Mouse (Mus musculus) forebrain, embryonic 16.5 days (tissue): ENCODE measurements around the gene Ccl19. TPM values are rescaled to one million over a fixed set of nuclear protein-coding genes. Genes with fewer than 3 reads are reported as not detected.
"Not testable (repeated sequence)": the region's sequence is repeated elsewhere in the genome, so short reads cannot be mapped to it uniquely, and the experiment has no call there.

ENCODE experiments used
- ATAC-seq: fragments of 200-750 bp; cut with Nextera tagmentation; 2 replicates; pipeline ENCODE4 v1.8.0; 2017; ENCODE audit warnings: mild to moderate bottlenecking, moderate library complexity
- H3K27ac ChIP-seq: fragments of 300-500 bp; sonication (generic); 2 replicates; pipeline ENCODE4 v1.5.1; 2014; ENCODE audit warnings: low read length, control low read depth
- H3K27me3 ChIP-seq: fragments of 300-500 bp; sonication (generic); replicated peaks from 2 replicates; pipeline ENCODE4 v1.6.1; 2014; ENCODE audit warnings: low read length; ENCODE audit not compliant: control insufficient read depth, insufficient read depth
- H3K36me3 ChIP-seq: fragments of 300-500 bp; sonication (generic); 2 replicates; pipeline ENCODE4 v1.6.1; 2014; ENCODE audit not compliant: control insufficient read depth, insufficient read depth
- H3K4me1 ChIP-seq: fragments of 300-500 bp; sonication (generic); replicated peaks from 2 replicates; pipeline ENCODE4 v1.6.1; 2014; ENCODE audit warnings: low read length; ENCODE audit not compliant: control insufficient read depth, insufficient read depth
- H3K4me2 ChIP-seq: fragments of 300-500 bp; sonication (generic); 2 replicates; pipeline ENCODE4 v1.6.1; 2014; ENCODE audit warnings: mild to moderate bottlenecking, low read length, control low read depth
- H3K4me3 ChIP-seq: fragments of 300-500 bp; sonication (generic); replicated peaks from 2 replicates; pipeline ENCODE4 v1.5.1; 2014; ENCODE audit warnings: mild to moderate bottlenecking, low read length, control low read depth
- H3K9ac ChIP-seq: fragments of 300-500 bp; sonication (generic); replicated peaks from 2 replicates; pipeline ENCODE4 v1.6.1; 2014; ENCODE audit warnings: low read depth, low read length, control low read depth
- H3K9me3 ChIP-seq: fragments of 300-500 bp; sonication (generic); 2 replicates; pipeline ENCODE4 v1.6.1; 2016; ENCODE audit warnings: low read length; ENCODE audit not compliant: control insufficient read depth
- WGBS: fragments of 180-500 bp; shearing (Covaris S2); extraction: QIAGEN DNeasy Blood & Tissue Kit; methylation state at CpG from one replicate; pipeline ENCODE4 v1.1.7; 2014; 5-methylcytosine and 5-hydroxymethylcytosine counted together
- polyA plus RNA-seq: library from polyadenylated mRNA; unstranded; fragments of >200 nt; fragmentation: Nextera tagmentation; extraction: Ambion mirVana; gene quantifications from 2 replicates; pipeline ENCODE4 v1.2.1, GENCODE M21; 2015

Ccl19 gene
- not detected in 2 replicates for polyA plus RNA-seq

DNA sequence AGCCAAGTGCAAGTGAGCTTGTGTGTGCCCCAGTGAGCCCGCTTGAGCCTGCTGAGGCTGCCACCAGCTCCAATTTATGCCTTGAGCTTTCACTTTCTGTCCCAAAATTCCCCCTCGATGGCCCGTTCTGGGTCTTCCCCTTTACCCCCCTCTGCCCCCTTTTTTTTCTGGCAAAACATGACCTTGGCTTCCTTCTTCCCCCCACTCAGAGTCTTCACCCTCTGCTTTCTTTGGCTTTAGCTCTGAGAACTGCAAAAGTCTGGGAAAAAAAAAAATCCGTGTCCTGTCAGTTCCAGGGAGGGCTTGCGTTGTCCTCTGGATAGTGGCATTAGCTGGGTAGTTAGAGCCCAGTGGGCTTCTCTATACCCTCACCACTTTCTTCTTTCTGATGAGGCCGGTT, at the start of gene Ccl19:
Ccl19 (minus strand) TSS at position 101 of the 400 bp plus-strand sequence.
- not testable (repeated sequence) for H3K4me2 ChIP-seq, H3K27me3 ChIP-seq, H3K4me1 ChIP-seq, H3K27ac ChIP-seq, ATAC-seq, H3K9me3 ChIP-seq, H3K36me3 ChIP-seq, H3K9ac ChIP-seq, H3K4me3 ChIP-seq
- WGBS = no CpG with 5 or more reads among the region's 6 CpGs

DNA sequence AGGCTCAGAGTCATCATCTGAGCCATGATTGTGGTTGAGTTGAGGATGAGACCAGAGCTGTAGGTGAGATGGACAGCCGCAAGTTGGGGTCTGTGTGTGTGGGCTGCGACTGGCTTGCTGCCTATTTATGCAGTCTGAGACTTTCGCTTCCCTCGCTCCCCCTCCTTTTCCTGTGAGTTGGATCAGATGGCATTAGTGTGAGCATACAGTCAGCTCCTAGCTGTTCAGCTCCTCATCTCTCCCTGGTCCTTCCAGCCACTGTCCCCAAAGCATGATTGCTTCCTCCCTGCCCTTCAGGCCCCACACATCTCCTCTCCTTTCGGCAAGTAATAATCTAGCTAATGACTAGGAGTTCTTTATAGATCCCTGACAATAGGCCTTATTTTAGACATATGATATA, 17.5 kb upstream of the Ccl19 start, which contains the start of gene Ccl21a:
Ccl21a (minus strand) TSS at position 101 of the 400 bp plus-strand sequence.
- H3K27ac ChIP-seq = not testable (repeated sequence)
- WGBS = no CpG with 5 or more reads among the region's 5 CpGs

DNA sequence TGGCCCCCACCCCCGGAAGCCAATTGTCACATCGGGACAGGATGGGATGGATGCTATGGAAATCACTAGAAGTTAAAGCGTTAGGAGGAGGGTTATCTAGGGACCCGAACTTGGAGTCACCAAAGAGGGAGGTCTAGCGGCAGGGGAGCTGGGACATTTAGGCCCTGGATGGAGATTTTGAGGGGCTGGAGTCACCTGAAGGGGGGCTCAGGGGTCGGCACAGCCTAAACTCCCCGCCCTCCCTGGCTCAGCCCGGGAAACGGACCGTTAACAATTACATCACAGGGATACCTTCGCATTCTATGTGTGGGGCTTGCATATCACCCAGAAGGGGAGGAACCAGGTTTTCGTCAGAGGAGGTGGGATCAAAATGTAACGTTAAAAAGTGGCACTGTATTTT, 21.1 kb downstream of the Ccl19 start, which contains the start of gene 4930578G10Rik:
4930578G10Rik (plus strand) TSS at position 301 of the 400 bp plus-strand sequence.
- not testable (repeated sequence) for H3K9ac ChIP-seq, H3K4me1 ChIP-seq, H3K9me3 ChIP-seq, H3K4me3 ChIP-seq, H3K27me3 ChIP-seq, H3K4me2 ChIP-seq, ATAC-seq, H3K27ac ChIP-seq, H3K36me3 ChIP-seq
- no CpG with 5 or more reads among the region's 13 CpGs for WGBS

More for the DNA sequence above, 17.5 kb upstream of the Ccl19 start, which contains the start of gene Ccl21a:
- ATAC-seq, H3K36me3 ChIP-seq, H3K9ac ChIP-seq, H3K27me3 ChIP-seq, H3K9me3 ChIP-seq, H3K4me3 ChIP-seq, H3K4me1 ChIP-seq, H3K4me2 ChIP-seq: not testable (repeated sequence)

Other genes starting within 250 kb of the Ccl19 start
- not detected in 2 replicates for gene Fam205a2, start 228.4 kb downstream of the Ccl19 start, polyA plus RNA-seq
- gene Gm10591, start 144.4 kb downstream of the Ccl19 start, polyA plus RNA-seq = not detected in 2 replicates
- gene Gm2564, start 126.9 kb downstream of the Ccl19 start, polyA plus RNA-seq = not detected in 2 replicates
- gene Ccl27b, start 101.3 kb downstream of the Ccl19 start, polyA plus RNA-seq = not detected in 2 replicates
- gene Il11ra2, start 94.7 kb downstream of the Ccl19 start, polyA plus RNA-seq = not detected in 2 replicates
- gene 4930578G10Rik, start 21.0 kb downstream of the Ccl19 start, polyA plus RNA-seq = 0.86 TPM in 1 of 2 replicates, not detected in the other
- 0.58 and 0.62 TPM in 2 replicates for gene Ccl21a, start 17.4 kb upstream of the Ccl19 start, polyA plus RNA-seq
- gene Fam205a1, start 97.3 kb upstream of the Ccl19 start, polyA plus RNA-seq = 0.15 TPM in 1 of 2 replicates, not detected in the other
- 0.24 and 0.49 TPM in 2 replicates for gene Gm12394, start 100.2 kb upstream of the Ccl19 start, polyA plus RNA-seq
- gene Fam205c, start 117.7 kb upstream of the Ccl19 start, polyA plus RNA-seq = 1.4 and 1.6 TPM in 2 replicates
- gene Phf24, start 160.1 kb upstream of the Ccl19 start, polyA plus RNA-seq = 25.2 and 33.6 TPM in 2 replicates
- gene Dnajb5, start 193.2 kb upstream of the Ccl19 start, polyA plus RNA-seq = 56.0 and 82.4 TPM in 2 replicates
- 0.51 and 0.60 TPM in 2 replicates for gene 1700022I11Rik, start 213.0 kb upstream of the Ccl19 start, polyA plus RNA-seq
- 509 and 532 TPM in 2 replicates for gene Vcp, start 243.9 kb upstream of the Ccl19 start, polyA plus RNA-seq